Mouse (Mus musculus) skeletal muscle tissue, adult 2 months (tissue): Measurements from ENCODE around the gene Pole.

Source experiments
- DNase-seq: peaks from one replicate; pipeline ENCODE4 v3.0.0-alpha.2; 2012; ENCODE audit warnings: low read depth, low spot score

Gene Pole

DNA sequence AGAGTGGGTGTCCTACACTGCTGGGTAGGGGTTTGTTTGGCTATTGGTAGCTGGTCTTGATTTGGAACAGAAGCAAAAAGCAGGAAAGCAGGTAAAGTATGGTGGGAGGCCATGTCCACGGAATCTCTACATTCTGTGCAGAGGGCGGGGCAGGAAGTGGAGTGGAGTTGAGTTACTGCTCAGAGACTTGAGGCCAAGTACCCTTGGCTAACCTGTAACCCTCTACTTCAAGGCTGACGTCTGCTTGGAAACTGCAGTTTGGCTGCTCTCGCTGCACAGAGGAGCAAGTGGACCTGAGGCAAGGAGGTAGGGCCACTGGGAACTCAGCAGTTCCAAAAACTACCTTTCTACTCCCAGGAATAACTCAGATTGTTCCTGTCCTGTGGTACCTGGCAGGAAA, 58.4 kb downstream of the Pole start, which contains the start of gene Lrcol1:
Gene Lrcol1, plus strand, starts transcription at position 207 of the 400 bp plus-strand sequence.
- no peak for DNase-seq

DNA sequence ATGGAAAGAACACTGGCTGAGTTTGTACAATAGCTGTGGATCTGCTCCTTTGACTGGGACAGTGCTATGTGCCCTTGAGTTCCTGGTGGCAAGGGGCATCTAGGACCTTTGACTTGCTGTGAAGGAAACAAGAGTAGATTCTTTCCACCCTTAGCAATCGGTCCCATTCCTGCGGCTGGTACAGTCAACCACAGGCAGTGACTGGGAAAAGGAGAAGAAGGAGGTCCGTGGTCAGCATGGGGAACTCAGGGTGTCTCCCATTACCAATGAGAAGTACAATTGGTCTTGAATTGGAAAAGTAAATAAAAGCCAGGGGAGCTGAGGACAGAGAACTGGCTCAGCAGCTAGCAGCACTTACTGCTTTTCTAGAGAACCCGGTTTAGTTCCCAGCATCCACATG, 59.4 kb downstream of the Pole start:
- DNase-seq = no peak

DNA sequence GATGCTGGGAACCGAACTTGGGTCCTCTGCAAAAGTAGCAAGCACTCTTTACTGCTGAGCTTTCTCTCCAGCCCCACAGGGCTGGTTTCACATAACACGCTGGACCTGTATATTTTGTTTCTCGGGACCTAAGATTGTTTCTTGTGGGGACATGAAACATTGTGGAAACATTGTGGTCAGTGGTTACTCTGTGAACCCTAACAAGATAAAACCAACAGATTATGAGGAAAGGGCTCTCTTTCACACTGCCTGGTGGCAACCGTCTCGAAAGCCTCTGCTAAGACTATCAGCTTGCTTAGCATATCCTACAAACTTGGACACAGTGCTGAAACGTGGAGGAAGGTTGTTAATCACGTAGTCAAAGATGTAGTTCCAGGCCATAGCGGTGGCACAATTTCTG, 60.9 kb downstream of the Pole start:
- no peak for DNase-seq

DNA sequence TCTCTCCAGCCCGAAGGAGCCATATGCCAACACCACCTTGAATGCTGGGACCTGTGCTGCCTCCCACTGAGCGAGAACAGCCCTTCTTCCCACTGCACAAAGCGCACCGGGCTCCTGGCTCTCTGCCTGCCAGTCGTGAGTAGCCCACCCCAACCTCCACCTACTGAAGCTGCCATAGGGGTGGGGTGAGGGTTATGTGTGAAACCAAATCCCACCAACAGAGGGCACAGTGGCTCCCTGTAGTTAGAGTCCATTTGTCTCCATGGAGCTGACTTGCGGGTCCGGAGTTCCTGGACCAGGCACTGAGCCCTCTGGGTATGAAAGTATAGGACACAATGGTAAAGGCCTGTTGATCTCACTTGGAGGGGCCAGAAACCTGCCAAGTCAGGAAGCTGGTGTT, 68.6 kb downstream of the Pole start:
- no peak for DNase-seq

DNA sequence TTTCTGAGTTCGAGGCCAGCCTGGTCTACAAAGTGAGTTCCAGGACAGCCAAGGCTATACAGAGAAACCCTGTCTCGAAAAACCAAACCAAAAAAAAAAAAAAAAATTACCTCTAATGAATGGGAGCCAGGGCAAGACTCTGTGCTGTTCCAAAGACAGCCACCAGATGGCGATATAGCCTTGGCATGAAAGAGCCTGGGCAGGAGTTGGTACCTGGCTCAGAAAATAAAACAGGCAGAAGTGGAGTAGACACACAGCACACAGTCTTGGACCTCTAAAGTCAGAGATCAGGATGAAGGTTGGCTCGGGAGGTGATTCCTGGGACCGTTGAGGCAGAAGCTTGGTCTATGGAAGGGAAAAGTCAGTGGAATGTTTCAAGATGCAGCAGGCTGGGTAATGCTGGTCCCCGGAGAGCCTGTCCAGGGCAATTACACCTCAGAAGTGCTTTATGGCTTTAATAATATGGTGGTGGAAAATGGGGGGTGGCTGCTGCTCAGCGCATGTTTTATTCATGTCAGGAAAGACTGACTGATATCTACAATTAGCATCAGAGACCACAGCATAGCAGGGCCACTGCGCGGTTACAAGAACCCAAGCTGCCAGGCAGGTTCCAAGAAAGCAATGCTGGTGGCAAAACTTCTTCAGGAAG, 71.5 kb downstream of the Pole start:
- DNase-seq = peak; percentile 61

DNA sequence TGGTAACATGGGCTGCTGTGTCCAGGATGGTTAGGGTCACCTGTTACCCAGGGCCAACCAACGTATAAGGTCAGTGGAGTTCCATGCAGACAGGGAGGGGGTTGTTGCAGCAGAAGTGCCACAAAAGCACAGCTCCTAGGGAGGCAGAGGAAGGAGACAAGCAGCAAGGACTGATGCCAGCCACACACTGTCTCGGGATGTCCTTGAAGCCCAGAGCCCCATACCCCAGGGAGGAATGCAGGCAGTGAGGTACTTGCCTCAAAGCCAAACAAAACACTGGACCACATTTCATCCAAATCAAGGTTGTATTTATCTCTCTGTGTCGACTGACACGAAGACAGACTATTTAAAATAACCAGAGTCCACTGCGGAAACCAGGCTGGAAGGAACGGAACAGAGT, 75.4 kb downstream of the Pole start:
- DNase-seq = no peak

DNA sequence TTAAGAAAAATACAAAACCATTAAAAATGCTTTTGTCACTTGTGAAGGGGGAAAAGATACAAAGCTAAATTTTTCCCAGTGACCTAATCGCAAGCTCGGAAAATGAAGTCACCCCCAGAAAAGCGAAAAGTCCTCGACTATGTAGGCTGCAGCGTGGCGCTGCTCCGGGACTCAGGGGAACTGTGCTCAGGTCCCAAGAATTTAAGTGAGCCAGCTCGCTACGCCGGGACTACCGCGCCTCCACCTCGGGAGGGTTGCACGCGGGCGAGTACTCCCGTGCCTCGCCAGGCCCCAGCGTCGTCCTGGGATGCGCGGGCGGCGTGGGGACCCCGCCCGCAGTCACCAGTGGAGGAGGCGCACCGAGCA, 76.7 kb downstream of the Pole start:
- DNase-seq = no peak

DNA sequence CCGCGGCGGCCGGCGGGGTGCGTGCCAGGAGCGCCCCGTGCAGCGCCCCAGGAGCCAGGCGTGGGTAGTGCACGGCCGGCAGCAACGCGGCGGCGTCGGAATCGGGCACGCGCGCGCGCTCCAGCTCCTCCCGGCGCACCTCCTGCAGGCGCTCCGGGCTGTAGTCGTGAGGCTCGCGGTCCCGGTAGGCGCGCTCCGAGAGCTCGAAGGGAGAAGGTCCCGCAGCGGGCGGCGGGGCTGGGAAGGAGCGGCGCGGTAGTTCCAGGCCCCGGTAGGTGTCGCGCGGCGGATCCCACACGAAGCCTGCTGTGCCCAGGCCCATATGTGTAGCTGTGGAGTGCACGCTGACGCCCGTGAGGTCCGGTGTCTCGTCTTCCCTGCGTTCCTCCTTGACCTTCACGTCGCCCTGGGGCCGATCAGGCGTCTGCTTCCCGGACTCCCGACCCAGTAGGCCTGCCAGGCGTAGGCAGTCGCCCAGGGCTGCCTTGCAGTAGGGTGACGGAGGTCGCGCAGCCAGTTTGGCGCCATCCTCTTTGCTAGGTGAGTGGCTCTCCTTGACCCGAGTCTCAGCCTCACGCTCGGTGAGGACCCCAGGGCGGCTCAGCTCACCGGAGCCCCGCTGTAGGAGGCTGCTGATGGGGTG, 77.2 kb downstream of the Pole start:
- DNase-seq = peak; percentile 47

DNA sequence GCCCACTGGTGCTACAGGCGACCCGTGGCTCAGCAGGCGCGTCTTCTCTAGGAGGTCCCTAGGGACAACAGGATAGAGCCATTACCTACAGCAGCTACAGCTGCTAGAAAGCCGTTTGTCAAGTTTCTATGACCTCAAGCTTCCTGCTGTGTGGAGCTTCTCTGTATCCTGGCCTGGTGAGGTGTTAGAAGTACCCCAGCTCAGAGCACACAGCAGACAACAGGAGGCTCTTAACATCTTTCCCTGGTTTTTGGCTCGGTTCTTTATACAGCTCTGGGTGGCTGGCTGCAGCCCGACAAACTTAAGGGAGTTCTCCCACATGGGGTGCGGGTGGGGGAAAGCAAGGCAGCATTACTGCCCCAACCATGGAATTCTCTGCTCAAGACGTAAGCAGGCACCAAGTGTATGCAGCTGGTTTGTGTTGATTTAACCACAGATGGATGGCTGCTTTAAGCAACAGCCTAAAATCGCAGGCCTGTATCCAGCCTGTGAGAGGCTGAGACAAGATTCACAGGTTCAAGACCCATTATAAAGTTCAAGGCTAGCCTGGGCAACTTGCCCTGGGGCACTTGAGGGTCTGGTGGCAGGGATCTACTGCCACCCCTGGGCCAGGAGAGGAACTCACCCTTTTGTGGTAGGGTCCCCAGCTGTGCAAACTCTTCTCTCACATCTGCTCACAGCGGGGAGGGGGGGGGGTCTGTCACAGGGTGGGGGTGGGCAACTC, 77.9 kb downstream of the Pole start:
- no peak for DNase-seq

DNA sequence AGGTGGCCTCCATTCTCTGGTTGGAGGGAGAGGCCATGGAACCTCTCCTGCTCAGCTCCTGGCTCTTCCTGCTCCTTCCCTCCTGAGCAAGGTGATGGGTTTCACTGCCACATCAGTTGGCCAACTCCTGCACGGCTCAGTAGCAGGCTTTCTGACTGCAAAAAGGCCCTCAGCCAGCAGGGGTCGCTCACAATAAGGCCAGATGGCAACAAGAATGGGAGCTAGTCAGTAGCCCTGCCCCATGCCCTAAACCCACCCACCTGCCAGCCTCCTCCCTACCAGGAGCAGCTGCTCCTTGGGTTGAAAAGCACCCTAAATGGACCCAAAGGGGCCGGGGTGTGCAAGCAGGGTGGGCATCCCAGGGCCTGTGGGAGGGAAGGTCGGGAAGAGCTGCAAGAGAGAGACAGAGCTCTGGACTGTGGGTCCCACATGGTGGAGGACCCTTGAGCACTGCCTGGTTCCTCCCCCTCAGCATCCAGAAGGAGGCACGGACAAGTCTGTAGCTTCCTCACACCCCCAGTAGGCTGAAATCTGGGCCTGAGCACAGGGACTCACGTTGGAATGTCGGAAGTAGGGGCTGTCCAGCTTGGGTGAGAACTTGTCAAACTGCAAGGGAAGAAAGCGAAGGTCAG, 90.8 kb downstream of the Pole start:
- DNase-seq = peak; percentile 30

DNA sequence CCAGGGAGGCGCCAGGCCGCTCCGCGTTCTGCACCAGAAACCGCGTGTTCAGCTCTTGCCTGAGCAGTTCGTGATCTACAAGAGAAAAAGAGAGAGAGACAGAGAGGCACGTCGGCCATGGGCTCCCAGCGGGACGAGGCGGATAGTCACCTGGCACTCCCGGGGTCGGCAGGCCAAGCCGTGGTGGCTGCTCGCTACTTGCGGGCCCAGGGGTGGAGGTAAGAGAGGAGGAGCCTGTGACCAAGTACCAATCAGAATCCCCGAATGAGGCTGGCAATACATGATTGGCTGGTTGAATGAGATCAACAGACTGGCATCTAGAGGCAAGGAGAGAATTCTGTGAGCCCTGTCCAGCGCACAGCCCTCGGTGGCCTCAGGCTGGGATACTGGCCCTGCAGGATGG, 92.1 kb downstream of the Pole start:
- DNase-seq = no peak

DNA sequence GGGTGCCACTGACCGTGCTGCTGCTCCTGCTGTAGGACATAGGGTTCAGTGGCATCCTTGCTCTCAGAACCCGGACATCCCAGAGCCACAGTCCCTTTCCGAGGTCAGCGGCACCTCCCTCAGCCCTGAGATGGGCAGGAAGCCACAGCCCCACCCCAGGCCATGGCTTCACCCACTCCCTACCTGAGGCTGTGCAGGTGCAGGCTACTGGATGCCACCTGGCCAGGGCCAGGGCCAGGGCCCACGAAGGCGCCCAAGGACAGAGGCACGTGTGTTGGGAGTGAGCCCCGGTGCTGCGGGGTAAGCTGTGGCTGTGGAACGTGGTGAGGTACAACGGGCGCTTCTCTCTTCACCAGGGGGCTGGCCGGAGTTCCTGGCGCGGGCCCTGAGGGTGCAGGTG, 93.0 kb downstream of the Pole start:
- no peak for DNase-seq

DNA sequence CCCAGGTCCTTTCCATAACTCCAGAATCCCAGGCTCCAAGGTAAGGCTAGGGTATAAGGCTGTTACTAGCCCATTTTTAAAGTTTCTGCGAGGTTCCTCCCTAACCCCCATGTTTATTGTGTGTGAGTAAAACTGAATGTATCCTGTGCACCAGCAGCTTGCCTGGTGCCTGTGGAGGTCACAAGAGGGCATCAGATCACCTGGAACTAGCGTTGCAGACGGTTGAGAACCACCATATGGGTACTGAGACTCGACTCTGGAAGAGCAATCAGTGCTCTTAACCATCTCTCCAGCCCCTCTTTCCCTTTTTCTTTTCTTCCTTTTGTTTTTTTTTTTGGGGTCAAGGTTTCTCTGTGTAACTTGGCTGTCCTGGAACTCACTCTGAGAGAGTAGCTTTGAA, 93.7 kb downstream of the Pole start:
- no peak for DNase-seq

DNA sequence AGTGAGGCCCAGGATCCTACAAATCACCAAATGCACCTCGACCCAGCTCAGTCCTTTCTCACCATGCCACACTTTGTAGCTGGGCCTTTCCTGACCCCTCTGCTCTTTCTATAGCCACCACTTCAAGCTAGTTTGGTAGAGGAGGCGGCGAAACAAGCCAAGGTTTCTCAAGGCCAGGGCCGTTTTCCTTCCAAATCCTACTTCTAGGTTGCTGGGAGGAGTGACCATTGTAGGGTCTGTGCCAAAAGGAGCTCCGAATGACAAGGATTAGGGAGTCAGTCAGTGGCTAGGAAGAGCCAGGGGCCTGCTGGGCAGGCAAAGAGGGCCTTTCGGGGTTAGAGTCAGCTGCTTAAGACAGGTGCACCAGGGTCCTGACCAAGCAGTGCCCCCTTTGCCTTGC, 98.4 kb downstream of the Pole start:
- DNase-seq = no peak

DNA sequence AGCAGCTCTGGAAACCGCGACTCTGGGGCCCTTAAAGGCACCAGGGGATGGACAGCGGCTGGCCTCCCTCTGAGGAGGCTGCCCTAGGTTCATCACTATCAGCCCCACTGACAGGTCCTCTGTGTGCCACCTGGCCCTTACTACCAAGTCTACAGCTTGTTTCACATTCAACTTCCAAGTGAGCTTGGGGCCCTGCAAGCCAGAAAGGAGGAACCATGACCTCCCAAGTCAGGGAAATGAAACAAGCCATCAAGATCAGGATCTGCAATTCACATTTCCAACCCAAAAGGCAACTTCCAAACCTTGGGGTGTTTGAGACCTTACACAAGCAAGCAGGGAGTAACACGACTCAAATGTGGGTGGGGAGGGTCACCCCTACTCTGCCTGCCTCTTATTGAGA, 99.2 kb downstream of the Pole start:
- DNase-seq = no peak

DNA sequence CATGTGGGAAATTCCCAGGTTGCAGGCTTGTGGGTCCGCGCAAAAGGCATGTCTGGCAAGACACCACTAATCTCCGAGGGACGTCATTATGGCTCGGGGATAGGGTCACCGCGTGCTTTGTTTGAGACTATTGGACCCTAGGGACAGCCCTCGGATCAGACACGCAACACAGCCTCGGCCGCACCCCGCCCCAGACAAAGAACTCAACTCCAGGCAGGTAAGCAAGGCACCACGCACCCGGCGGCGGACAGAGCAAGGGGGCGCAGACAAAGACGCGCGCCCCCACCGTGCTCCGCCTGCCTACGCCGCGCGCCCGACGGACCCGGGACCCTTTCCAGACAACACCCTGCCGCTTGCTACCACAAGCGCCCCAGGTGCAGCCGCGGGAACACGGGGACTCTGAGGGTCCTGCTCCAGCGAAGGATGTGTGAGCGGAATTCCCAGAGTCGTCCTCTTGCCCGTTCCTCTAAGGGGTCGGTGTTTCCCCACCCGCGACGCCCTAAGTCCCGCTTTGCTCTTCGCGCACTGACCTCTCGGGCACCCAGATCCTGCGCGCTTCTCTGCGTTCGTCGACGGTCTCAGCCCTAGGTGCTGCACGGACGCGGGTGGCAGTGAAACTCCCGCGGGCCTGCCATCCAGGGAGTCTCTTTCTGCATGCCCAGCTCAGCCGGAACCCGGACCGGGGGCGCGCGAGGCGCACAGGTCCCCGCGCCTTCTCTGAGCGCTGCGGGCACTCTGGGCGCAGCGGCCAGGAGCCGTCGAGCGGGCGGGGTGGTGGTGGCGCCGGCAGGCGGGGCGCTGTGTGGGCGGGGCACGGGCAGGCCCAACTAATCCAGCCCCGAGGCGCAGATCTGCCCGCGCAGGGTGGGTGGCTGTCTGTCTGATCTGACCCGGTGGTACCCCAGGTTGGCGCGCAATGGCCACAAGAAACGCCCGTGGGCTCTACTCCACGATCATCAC, 100.5 kb downstream of the Pole start:
- DNase-seq = no peak
